Comparison of ENCODE assay signal across 17 mouse cellular contexts in the genomic region with DNA sequence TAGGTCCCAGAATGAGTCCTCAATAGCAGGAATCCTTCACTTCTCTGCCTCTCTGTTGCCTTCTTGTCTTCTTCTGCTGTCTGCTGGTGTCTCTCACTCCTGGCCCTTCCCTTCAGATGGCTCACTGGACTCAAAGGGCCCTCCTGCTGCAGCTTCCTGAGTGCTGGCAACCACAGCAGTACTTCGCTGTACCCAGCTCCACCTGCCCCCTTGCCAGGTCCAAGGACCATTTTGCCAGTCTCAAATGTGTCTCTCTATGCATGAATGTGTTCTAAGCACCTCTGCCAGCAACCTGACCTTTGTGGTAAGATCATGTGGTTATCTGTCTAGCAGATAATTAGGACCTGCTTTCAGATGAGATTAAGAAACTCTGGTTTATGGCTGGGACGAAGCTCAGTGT. TPM values are rescaled to one million over a fixed set of nuclear protein-coding genes. Genes with fewer than 3 reads are reported as not detected.
A peak's percentile ranks its signal among the peaks of the same experiment; 100 is the strongest.
DNase-seq lines count a peak whose midpoint lies in the region; ATAC-seq and TF ChIP-seq lines count a peak whose summit lies in the region.
"Had no signal": no experiment of that assay in that cellular context is flagged by ENCODE, and none has a peak within 500 bp of the region (broad histone marks: within the 10 kb centered on the region; RNA-seq: fewer than 3 reads in every experiment).

No protein-coding gene starts in this region.

- TF ChIP-seq CTCF in kidney, adult 2 months (conservative IDR thresholded peaks at IDR 0.05; ENCODE audit: insufficient read depth, insufficient read length, low read depth, low read length) = no peak

- peaks cover 22% of the 10 kb centered on the region for H3K4me1 ChIP-seq in kidney, adult 2 months (ENCODE audit: control insufficient read depth, insufficient read depth, low read length)
- H3K4me1 ChIP-seq in midbrain, embryonic 16.5 days (ENCODE audit: control insufficient read depth, insufficient read depth, low read length) = peaks cover 12% of the 10 kb centered on the region

- TF ChIP-seq POLR2A in kidney, adult 2 months (IDR thresholded peaks at IDR 0.05; ENCODE audit: low read depth, low read length) = no peak

- H3K27me3 ChIP-seq in kidney, adult 2 months (replicated peaks; ENCODE audit: control insufficient read depth, insufficient read depth, low read length) = no peaks in the 10 kb centered on the region
- H3K27me3 ChIP-seq in midbrain, embryonic 16.5 days (ENCODE audit: control insufficient read depth, insufficient read depth, low read depth, low read length) = no peaks in the 10 kb centered on the region
- H3K27me3 ChIP-seq: embryonic facial prominence, embryonic 12.5 days; forebrain, embryonic 15.5 days; hindbrain, embryonic 13.5 days; intestine, embryonic 15.5 days; limb, embryonic 13.5 days; liver, embryonic 15.5 days had no signal

- H3K36me3 ChIP-seq in kidney, adult 2 months (ENCODE audit: control insufficient read depth, insufficient read depth, low read length) = no peaks in the 10 kb centered on the region
- no peaks in the 10 kb centered on the region for H3K36me3 ChIP-seq in midbrain, embryonic 16.5 days (ENCODE audit: control insufficient read depth, insufficient read depth, low read length)
- H3K36me3 ChIP-seq: forebrain, embryonic 15.5 days; intestine, embryonic 15.5 days had no signal

- no peak overlapping the region for H3K4me2 ChIP-seq in midbrain, embryonic 16.5 days (ENCODE audit: low read length)
- H3K4me2 ChIP-seq: embryonic facial prominence, embryonic 12.5 days; forebrain, embryonic 15.5 days; hindbrain, embryonic 13.5 days; intestine, embryonic 15.5 days; limb, embryonic 13.5 days; liver, embryonic 15.5 days had no signal

- peak; percentile 78 for DNase-seq in kidney, adult 2 months
- DNase-seq in kidney, postnatal 4 days = no peak
- peak; percentile 89 for DNase-seq in cerebellum, adult 11-12 months
- DNase-seq in cerebellum, postnatal 14 days = peak; percentile 60 to 73
- DNase-seq in adrenal gland, postnatal 10 days = no peak
- no peak for DNase-seq in right cerebral cortex, postnatal 14 days
- DNase-seq: heart, postnatal 10 days; midbrain, embryonic 14.5 days; thymus, adult 18-20 months had no signal

- no peak overlapping the region for H3K4me3 ChIP-seq in kidney, adult 2 months (ENCODE audit: insufficient read depth, low read depth, low read length)
- no peak overlapping the region for H3K4me3 ChIP-seq in midbrain, embryonic 16.5 days (ENCODE audit: low read depth, low read length)
- H3K4me3 ChIP-seq: embryonic facial prominence, embryonic 12.5 days; forebrain, embryonic 15.5 days; hindbrain, embryonic 13.5 days; intestine, embryonic 15.5 days; limb, embryonic 13.5 days; liver, embryonic 15.5 days had no signal

- no peak overlapping the region for H3K9ac ChIP-seq in midbrain, embryonic 16.5 days (ENCODE audit: low read depth, low read length)
- H3K9ac ChIP-seq: embryonic facial prominence, embryonic 12.5 days; forebrain, embryonic 15.5 days; hindbrain, embryonic 13.5 days; intestine, embryonic 15.5 days; limb, embryonic 13.5 days; liver, embryonic 15.5 days had no signal

- WGBS in kidney, adult 2 months = 37% methylated on average over 2 of the region's 2 CpGs
- 93% methylated on average over 2 of the region's 2 CpGs for WGBS in midbrain, embryonic 16.5 days

- no peak overlapping the region for H3K27ac ChIP-seq in kidney, adult 2 months (ENCODE audit: insufficient read depth, low read depth, low read length)
- H3K27ac ChIP-seq in midbrain, embryonic 16.5 days (ENCODE audit: low read length) = no peak overlapping the region
- H3K27ac ChIP-seq: embryonic facial prominence, embryonic 12.5 days; forebrain, embryonic 15.5 days; hindbrain, embryonic 13.5 days; intestine, embryonic 15.5 days; limb, embryonic 13.5 days; liver, embryonic 15.5 days had no signal

- no peaks in the 10 kb centered on the region for H3K9me3 ChIP-seq in midbrain, embryonic 16.5 days (replicated peaks; ENCODE audit: control insufficient read depth, low read length, poor library complexity, severe bottlenecking)
- H3K9me3 ChIP-seq: embryonic facial prominence, embryonic 12.5 days; forebrain, embryonic 15.5 days; hindbrain, embryonic 13.5 days; intestine, embryonic 15.5 days; limb, embryonic 13.5 days; liver, embryonic 15.5 days had no signal

- no peak for ATAC-seq in midbrain, embryonic 16.5 days
- ATAC-seq: forebrain, embryonic 15.5 days; intestine, embryonic 15.5 days; lung, postnatal 0 days had no signal

RNA-seq across cellular contexts. Expression of gene N4bp1, which starts 8.2 kb away (rescaled TPM):
- polyA plus RNA-seq in kidney, adult 2 months (2012; rRNA removed) = 11.3 and 13.2 TPM in 2 replicates
- polyA plus RNA-seq in midbrain, embryonic 16.5 days (2015; fragmentation: Nextera tagmentation; extraction: Ambion mirVana) = 9.2 and 11.4 TPM in 2 replicates
- total RNA-seq in adrenal gland, postnatal 10 days (2021) = 10 to 100 TPM; 24.2 to 30.1 TPM

Comparison
In these comparisons a context has a peak if more than half of its experiments do, and no peak if none do; other contexts are left out.
1. DNase-seq: peak in kidney, adult 2 months (single experiment), cerebellum, adult 11-12 months (single experiment) and cerebellum, postnatal 14 days (2 of 2); none in kidney, postnatal 4 days (0 of 2), adrenal gland, postnatal 10 days (single experiment) and right cerebral cortex, postnatal 14 days (single experiment).